Mouse (Mus musculus) olfactory bulb, adult 2 months (tissue): ENCODE results near the gene Npc2. TPM values are rescaled to one million over a fixed set of nuclear protein-coding genes. Genes with fewer than 3 reads are reported as not detected.
A peak's percentile ranks its signal among the peaks of the same experiment; 100 is the strongest.

Experiments used
- H3K27ac ChIP-seq: fragments of 200-500 bp; 2 replicates; pipeline ENCODE4 v1.5.1; 2012; ENCODE audit warnings: low read depth, low read length; ENCODE audit not compliant: insufficient read depth
- H3K4me1 ChIP-seq: fragments of 200-500 bp; 2 replicates; pipeline ENCODE4 v1.6.1; 2012; ENCODE audit warnings: low read length; ENCODE audit not compliant: control insufficient read depth, insufficient read depth
- H3K4me3 ChIP-seq: fragments of 200-500 bp; 2 replicates; pipeline ENCODE4 v1.5.1; 2012; ENCODE audit warnings: mild to moderate bottlenecking, low read depth, low read length, moderate library complexity; ENCODE audit not compliant: insufficient read depth
- CTCF ChIP-seq: fragments of 200-500 bp; IDR thresholded peaks from 2 replicates; pipeline ENCODE4 v1.5.1; 2012; ENCODE audit warnings: low read depth, mild to moderate bottlenecking, low read length, moderate library complexity; ENCODE audit not compliant: insufficient read depth
- POLR2A ChIP-seq: fragments of 200-500 bp; IDR thresholded peaks from 2 replicates; pipeline ENCODE4 v1.6.1; 2012; ENCODE audit warnings: mild to moderate bottlenecking, low read depth, low read length, moderate library complexity; ENCODE audit not compliant: insufficient read depth
- WGBS: fragments of 180-500 bp; shearing (Covaris S2); methylation state at CpG from one replicate; pipeline ENCODE4 v1.1.7; 2018; 5-methylcytosine and 5-hydroxymethylcytosine counted together
- polyA plus RNA-seq: library from polyadenylated mRNA; stranded (reverse); fragments of >200 nt; gene quantifications from 2 replicates; pipeline ENCODE4 v1.2.4, GENCODE M21; 2012; ENCODE audit warnings: low replicate concordance; ENCODE audit not compliant: missing spikeins, insufficient read depth, insufficient read length

Npc2 gene
- not detected in 2 replicates for polyA plus RNA-seq

- Histone ChIP-seq H3K27ac (peak within 1 kb of the TSS; percentile 35), H3K4me3 (peak within 1 kb of the TSS; percentile 78), H3K4me1 (0 out of 2 replicates have a peak, but pooled peaks cover 6% of the 10 kb centered on the region)
- TF ChIP-seq POLR2A (peak; percentile 61), CTCF (no peak)
- WGBS, result under 1% methylated on average over 50 of the region's 50 CpGs
Measured at GRCm38 (mm10) chr12:84772726-84773441, at the start of gene Npc2, which contains the start of gene Isca2. Gene Npc2 (minus strand): TSS chr12:84773152. Gene Isca2 (plus strand): TSS chr12:84773251.

GRCm38 (mm10) chr12:84819236-84820168, 46.5 kb upstream of the Npc2 start:
- 91% methylated on average over 13 of the region's 13 CpGs for WGBS
- TF ChIP-seq POLR2A (no peak), CTCF (no peak)
- Histone ChIP-seq H3K27ac (no peak overlapping the region), H3K4me3 (no peak overlapping the region), H3K4me1 (no peaks in the 10 kb centered on the region)

- H3K27ac ChIP-seq, result no peak overlapping the region
- TF ChIP-seq CTCF (no peak), POLR2A (no peak)
- 65% methylated on average over 4 of the region's 4 CpGs for WGBS
Measured at GRCm38 (mm10) chr12:84818496-84818895, 45.5 kb upstream of the Npc2 start.

GRCm38 (mm10) chr12:84814663-84815325, 41.8 kb upstream of the Npc2 start:
- TF ChIP-seq CTCF (no peak), POLR2A (no peak)
- 86% methylated on average over 3 of the region's 3 CpGs for WGBS
- H3K4me1 ChIP-seq, result no peaks in the 10 kb centered on the region
- H3K4me3 ChIP-seq, result no peak overlapping the region
- no peak overlapping the region for H3K27ac ChIP-seq

More at GRCm38 (mm10) chr12:84818496-84818895, 45.5 kb upstream of the Npc2 start:
- Histone ChIP-seq H3K4me1 (no peaks in the 10 kb centered on the region), H3K4me3 (no peak overlapping the region)

GRCm38 (mm10) chr12:84813773-84814172, 40.8 kb upstream of the Npc2 start:
- TF ChIP-seq POLR2A, result no peak
- TF ChIP-seq CTCF, result no peak
- WGBS, result 59% methylated on average over 7 of the region's 7 CpGs
- Histone ChIP-seq H3K4me1 (no peaks in the 10 kb centered on the region), H3K27ac (no peak overlapping the region), H3K4me3 (no peak overlapping the region)

- H3K4me1 ChIP-seq, result no peaks in the 10 kb centered on the region
- H3K27ac ChIP-seq, result no peak overlapping the region
- TF ChIP-seq POLR2A (no peak), CTCF (no peak)
- no peak overlapping the region for H3K4me3 ChIP-seq
- WGBS, result 56% methylated on average over 3 of the region's 3 CpGs
Measured at GRCm38 (mm10) chr12:84812004-84812403, 39.1 kb upstream of the Npc2 start.

GRCm38 (mm10) chr12:84811510-84811909, 38.6 kb upstream of the Npc2 start:
- H3K4me3 ChIP-seq, result no peak overlapping the region
- 69% methylated on average over 4 of the region's 4 CpGs for WGBS

GRCm38 (mm10) chr12:84810810-84811209, 37.9 kb upstream of the Npc2 start:
- H3K27ac ChIP-seq, result no peak overlapping the region
- WGBS, result 75% methylated on average over 1 of the region's 1 CpGs
- TF ChIP-seq CTCF (no peak), POLR2A (no peak)
- H3K4me3 ChIP-seq, result no peak overlapping the region
- H3K4me1 ChIP-seq, result no peaks in the 10 kb centered on the region

More at GRCm38 (mm10) chr12:84811510-84811909, 38.6 kb upstream of the Npc2 start:
- no peak for TF ChIP-seq POLR2A
- TF ChIP-seq CTCF, result no peak
- Histone ChIP-seq H3K4me1 (no peaks in the 10 kb centered on the region), H3K27ac (no peak overlapping the region)
